Mouse (Mus musculus) stomach, postnatal 0 days (tissue): ENCODE results near the gene Otog.

ENCODE experiments used
- CTCF ChIP-seq: IDR thresholded peaks from 2 replicates; pipeline ENCODE4 v1.5.1; 2016; ENCODE audit warnings: antibody characterized with exemption, low read depth, mild to moderate bottlenecking, moderate library complexity
- EP300 ChIP-seq: optimal IDR thresholded peaks from 2 replicates; pipeline ENCODE3; 2016; ENCODE audit warnings: antibody characterized with exemption

DNA sequence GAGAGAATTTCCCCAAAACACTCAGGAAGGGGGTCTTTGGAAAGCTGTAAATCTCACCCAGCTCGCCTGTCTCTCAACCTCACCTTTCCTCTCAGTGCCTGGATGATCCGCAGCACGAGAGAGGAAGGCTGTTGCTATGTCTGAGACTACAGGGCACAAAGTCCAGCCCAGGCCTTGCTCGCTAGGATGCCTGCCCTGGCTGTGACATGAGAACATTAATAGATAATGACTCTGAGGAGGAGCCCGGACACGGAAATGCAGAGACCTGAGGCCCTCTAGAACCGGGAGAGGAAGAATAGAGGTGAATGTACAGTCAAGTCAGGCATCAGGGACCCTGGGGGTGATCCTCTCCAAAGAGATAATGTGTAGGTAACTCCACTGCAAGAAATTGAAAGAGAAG lies 3.6 kb upstream of the Otog start:
- TF ChIP-seq CTCF (no peak), EP300 (no peak)
